Mouse (Mus musculus): Measurements from ENCODE around the gene Nup98.

DNA sequence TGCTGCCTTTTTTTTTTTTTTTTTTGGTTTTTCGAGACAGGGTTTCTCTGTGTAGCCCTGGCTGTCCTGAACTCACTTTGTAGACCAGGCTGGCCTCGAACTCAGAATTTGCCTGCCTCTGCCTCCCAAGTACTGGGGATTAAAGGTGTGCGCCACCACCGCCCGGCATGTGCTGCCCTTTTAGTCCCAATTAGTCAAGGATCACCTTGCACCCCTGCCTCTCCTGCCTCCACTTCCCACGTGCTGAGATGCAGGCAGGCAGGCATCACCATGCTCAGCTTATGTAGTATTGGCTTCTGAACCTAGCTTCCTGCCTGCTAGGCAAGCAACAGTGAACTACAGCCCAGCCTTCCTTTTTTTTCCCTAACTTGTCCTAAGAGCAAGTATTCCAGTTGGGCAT is 92.6 kb downstream of the Nup98 start:
- no peak for TF ChIP-seq USF1 (IDR thresholded peaks at IDR 0.05; ENCODE audit: low read depth)
- no peak for TF ChIP-seq MYOG (IDR thresholded peaks at IDR 0.05; ENCODE audit: control insufficient read depth, extremely low read depth, insufficient read length)
- no peak for TF ChIP-seq CTCF (IDR thresholded peaks at IDR 0.05; ENCODE audit: control insufficient read depth, insufficient read depth, insufficient read length)
- no peak for TF ChIP-seq MAX (IDR thresholded peaks at IDR 0.05)
- TF ChIP-seq MYOD1 (IDR thresholded peaks at IDR 0.05; ENCODE audit: control insufficient read depth, insufficient read length, low read depth): no peak
- TF ChIP-seq CEBPB (IDR thresholded peaks at IDR 0.05; ENCODE audit: low read depth): no peak
- TF ChIP-seq FOSL1 (IDR thresholded peaks at IDR 0.05; ENCODE audit: insufficient read depth, low read length, poor library complexity, severe bottlenecking): no peak

All from C2C12 (cell line).